Mouse (Mus musculus) neutrophil, adult 83 days (primary cell): Measurements from ENCODE around the gene Vmn1r118. TPM values are rescaled to one million over a fixed set of nuclear protein-coding genes. Genes with fewer than 3 reads are reported as not detected.

Experiments used
- total RNA-seq, 2 experiments: library from RNA; stranded (reverse); gene quantifications; one replicate each; pipeline ENCODE4 v1.2.4; 2023

Vmn1r118 gene
- not detected for total RNA-seq

GRCm38 (mm10) chr7:20912247-20912646 is at the start of gene Vmn1r118:
Gene Vmn1r118, minus strand, starts transcription at chr7:20912347.

GRCm38 (mm10) chr7:20884021-20884420 is 28.1 kb downstream of the Vmn1r118 start, which contains the start of gene Vmn1r117:
Gene Vmn1r117, minus strand, starts transcription at chr7:20884121.

GRCm38 (mm10) chr7:20871956-20872355 is 40.2 kb downstream of the Vmn1r118 start, which contains the start of gene Vmn1r116:
Gene Vmn1r116, plus strand, starts transcription at chr7:20872256.

Other genes starting within 250 kb of the Vmn1r118 start
- not detected for gene Vmn1r107, start 243.4 kb downstream of the Vmn1r118 start, total RNA-seq
- not detected for gene Vmn1r111, start 209.1 kb downstream of the Vmn1r118 start, total RNA-seq
- not detected for gene Gm10668, start 181.7 kb downstream of the Vmn1r118 start, total RNA-seq
- gene Vmn1r112, start 141.2 kb downstream of the Vmn1r118 start, total RNA-seq = not detected
- not detected for gene Vmn1r113, start 125.1 kb downstream of the Vmn1r118 start, total RNA-seq
- not detected for gene Vmn1r114, start 100.2 kb downstream of the Vmn1r118 start, total RNA-seq
- not detected for gene Vmn1r115, start 67.4 kb downstream of the Vmn1r118 start, total RNA-seq
- gene Vmn1r116, start 40.1 kb downstream of the Vmn1r118 start, total RNA-seq = not detected
- not detected for gene Vmn1r117, start 28.2 kb downstream of the Vmn1r118 start, total RNA-seq
- not detected for gene Vmn1r119, start 100.1 kb upstream of the Vmn1r118 start, total RNA-seq
- gene Vmn1r120, start 141.4 kb upstream of the Vmn1r118 start, total RNA-seq = not detected
- not detected for gene Vmn1r121, start 186.2 kb upstream of the Vmn1r118 start, total RNA-seq
- not detected for gene Vmn1r122, start 221.8 kb upstream of the Vmn1r118 start, total RNA-seq
- gene Vmn1r123, start 249.8 kb upstream of the Vmn1r118 start, total RNA-seq = not detected